Mouse (Mus musculus) left cerebral cortex, postnatal 25 days (tissue): ENCODE measurements around the gene Gm6676. TPM values are rescaled to one million over a fixed set of nuclear protein-coding genes. Genes with fewer than 3 reads are reported as not detected.
"Not testable (repeated sequence)": the region's sequence is repeated elsewhere in the genome, so short reads cannot be mapped to it uniquely, and the experiment has no call there.

ENCODE experiments used
- DNase-seq, 2 experiments: peaks; one replicate each; pipeline ENCODE4 v3.0.0; 2022; ENCODE audit warnings: low spot score in 2 of 2, mixed read lengths in 1 of 2
- intact Hi-C: fragments of 180-260 bp; cut with DNase I; formaldehyde crosslinking; loops from one replicate; pipeline ENCODE4 v1.15.1; 2025
- total RNA-seq, 2 experiments: library from RNA; stranded (reverse); gene quantifications; 2 replicates each; pipeline ENCODE4 v1.2.3; 2021

The Gm6676 gene
- not detected for total RNA-seq

DNA sequence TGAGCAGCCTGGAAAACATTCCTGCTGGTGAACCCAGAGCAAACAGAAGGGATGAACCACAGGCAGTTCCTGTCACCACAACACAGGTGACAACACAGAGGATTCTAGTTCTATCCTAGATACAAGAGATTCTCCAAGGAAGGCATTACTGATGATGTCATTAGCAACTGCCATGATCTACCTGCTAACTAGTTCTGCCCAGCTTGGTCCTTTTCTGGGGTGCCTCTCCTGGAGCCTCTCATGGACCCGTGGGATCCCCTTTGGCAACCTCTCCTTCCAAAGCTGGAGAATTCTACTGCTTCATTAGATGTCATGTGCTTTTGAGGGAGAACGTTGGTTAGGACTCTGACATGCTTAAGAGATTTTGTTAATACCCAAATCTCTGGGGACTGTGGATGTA is at the start of gene Gm6676:
Gene Gm6676, minus strand, starts transcription at position 101 of the 400 bp plus-strand sequence.
- intact Hi-C loops: not testable (repeated sequence)

DNA sequence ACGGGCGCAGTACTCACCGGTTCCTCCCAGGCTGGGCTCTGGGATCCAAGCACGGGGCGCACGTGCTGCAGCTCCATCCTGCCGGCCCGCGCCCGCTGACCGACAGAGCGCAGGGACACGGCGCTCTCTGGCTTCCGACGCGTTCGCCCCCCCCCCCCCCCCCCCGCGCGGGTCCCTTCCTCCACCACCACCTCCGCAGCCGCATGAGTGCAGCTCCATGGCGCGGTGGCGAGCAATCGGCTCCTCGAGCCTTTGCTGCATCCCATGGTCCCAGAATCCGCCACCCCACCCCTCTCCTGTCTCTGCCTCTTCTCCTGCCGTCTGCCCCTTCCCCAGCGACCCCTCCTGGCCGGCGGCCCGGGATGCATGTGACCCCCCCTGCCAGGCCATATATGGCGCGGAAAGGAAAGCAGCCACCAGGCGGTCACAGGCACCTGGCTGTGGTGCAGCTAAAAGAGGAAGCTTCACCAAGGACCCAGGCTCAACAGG is 49.3 kb upstream of the Gm6676 start, which contains the start of gene Gm3512:
Gene Gm3512, minus strand, starts transcription at position 51 of the 489 bp plus-strand sequence.
- peak in 1 of 2 experiments; percentile 2 for DNase-seq
- intact Hi-C loops: not testable (repeated sequence)

More for the DNA sequence above, at the start of gene Gm6676:
- DNase-seq: not testable (repeated sequence)

DNA sequence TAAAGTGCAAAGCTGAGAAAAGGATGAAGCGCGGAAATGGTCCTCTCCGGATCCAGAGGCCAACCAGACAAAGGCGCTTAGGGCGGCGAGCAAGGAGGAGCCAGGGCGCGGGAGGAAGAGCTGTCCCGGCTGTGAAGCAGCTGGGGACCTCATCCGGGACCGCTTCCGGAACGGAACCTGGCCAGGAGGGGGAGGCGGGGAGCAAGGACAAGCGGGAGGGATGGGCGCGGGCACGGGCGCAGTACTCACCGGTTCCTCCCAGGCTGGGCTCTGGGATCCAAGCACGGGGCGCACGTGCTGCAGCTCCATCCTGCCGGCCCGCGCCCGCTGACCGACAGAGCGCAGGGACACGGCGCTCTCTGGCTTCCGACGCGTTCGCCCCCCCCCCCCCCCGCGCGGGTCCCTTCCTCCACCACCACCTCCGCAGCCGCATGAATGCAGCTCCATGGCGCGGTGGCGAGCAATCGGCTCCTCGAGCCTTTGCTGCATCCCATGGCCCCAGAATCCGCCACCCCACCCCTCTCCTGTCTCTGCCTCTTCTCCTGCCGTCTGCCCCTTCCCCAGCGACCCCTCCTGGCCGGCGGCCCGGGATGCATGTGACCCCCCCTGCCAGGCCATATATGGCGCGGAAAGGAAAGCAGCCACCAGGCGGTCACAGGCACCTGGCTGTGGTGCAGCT is 19.9 kb downstream of the Gm6676 start:
- DNase-seq: peak; percentile 3 to 4
- intact Hi-C loops: not testable (repeated sequence)

DNA sequence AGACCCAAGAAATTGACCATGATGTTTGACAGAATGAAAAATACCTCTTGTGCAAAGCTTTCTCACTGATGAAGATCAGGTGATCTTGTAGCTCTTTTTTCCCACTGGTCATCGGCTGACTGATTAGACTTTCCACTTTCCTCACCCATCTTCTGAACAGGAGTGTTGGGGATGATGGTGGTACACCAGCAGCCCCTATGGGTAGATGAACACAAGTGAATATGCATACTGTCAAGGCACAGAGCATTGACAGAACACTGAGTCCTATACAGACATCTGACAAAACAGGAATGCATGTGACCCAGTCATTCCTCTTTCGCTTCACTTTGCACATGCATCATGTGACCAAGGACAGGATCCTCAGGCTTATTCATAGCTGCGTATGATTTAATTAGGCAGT is 24.7 kb downstream of the Gm6676 start, which contains the start of gene Gm3696:
Gene Gm3696, minus strand, starts transcription at position 101 of the 400 bp plus-strand sequence.
- intact Hi-C loops, DNase-seq: not testable (repeated sequence)

Other genes with a start within 250 kb of the Gm6676 start
- 1 to 10 TPM; 1.4 to 1.5 TPM for gene Gm3667, start 235.4 kb downstream of the Gm6676 start, total RNA-seq
- not detected for gene Gm6356, start 151.6 kb downstream of the Gm6676 start, total RNA-seq
- under 1 TPM; 0.39 to 0.60 TPM for gene Gm10406, start 98.0 kb downstream of the Gm6676 start, total RNA-seq
- gene Gm3685, start 80.4 kb downstream of the Gm6676 start, total RNA-seq: not detected
- gene Gm3696, start 24.8 kb downstream of the Gm6676 start, total RNA-seq: 1 to 10 TPM; 1.5 to 2.3 TPM
- 1 to 10 TPM; 1.5 TPM for gene Gm3512, start 49.1 kb upstream of the Gm6676 start, total RNA-seq
- not detected for gene Gm16434, start 69.1 kb upstream of the Gm6676 start, total RNA-seq
- gene Gm3727, start 139.3 kb upstream of the Gm6676 start, total RNA-seq: not detected
- gene Gm3739, start 189.6 kb upstream of the Gm6676 start, total RNA-seq: under 1 TPM; 0.44 to 0.64 TPM
- gene Gm5797, start 207.0 kb upstream of the Gm6676 start, total RNA-seq: not detected
- not detected for gene Gm8374, start 239.7 kb upstream of the Gm6676 start, total RNA-seq